Mouse (Mus musculus) heart, adult 11 months (tissue): ENCODE results near the gene Gm20671.
"Not testable (repeated sequence)": the region's sequence is repeated elsewhere in the genome, so short reads cannot be mapped to it uniquely, and the experiment has no call there.

Experiments used
- DNase-seq: peaks from one replicate; pipeline ENCODE4 v3.0.0; 2022

Gm20671 gene

DNA sequence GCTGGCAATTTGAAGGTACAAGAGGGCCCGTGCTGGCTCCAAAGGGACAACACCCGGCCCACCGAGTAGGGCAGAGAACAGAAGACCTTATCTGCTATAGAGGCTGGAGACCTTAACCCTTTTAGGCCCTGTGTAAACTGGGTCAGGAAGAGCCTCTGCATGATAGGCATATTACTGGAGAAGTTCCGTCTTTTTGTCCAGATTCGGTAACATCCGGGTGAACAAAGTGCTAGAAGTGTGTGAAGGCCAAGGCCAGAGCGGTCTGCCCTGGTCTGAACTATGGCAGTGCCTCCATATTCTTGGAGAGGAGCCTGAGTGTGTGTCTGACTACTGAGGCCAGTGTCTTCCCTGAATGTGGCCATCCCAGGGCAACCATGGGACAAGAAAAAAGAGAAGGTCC lies at the start of gene Gm20671:
Gene Gm20671 (minus strand): TSS at position 101 of the 400 bp plus-strand sequence.
- no peak for DNase-seq

DNA sequence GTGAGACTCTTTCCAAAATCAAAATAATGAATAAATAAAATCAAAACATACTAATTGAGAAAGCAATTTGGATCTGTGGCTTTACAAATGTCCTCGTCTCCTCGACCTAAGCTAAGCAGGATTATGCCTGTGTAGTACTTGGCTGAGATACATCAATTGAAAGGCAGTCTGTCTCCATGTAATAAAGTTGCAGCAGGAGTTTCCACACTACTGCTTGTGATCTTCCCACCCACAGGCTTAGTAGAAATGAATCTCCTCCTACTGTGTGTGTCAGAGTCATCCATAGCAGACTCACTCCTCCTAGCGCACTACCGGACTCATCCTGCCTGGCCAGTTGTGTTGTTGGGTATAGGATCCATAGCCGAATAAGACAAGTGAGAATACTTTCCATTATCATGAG lies 45.4 kb upstream of the Gm20671 start:
- peak; percentile 34 for DNase-seq

GRCm38 (mm10) chr5:32869389-32870024 lies 42.6 kb upstream of the Gm20671 start:
- no peak for DNase-seq

DNA sequence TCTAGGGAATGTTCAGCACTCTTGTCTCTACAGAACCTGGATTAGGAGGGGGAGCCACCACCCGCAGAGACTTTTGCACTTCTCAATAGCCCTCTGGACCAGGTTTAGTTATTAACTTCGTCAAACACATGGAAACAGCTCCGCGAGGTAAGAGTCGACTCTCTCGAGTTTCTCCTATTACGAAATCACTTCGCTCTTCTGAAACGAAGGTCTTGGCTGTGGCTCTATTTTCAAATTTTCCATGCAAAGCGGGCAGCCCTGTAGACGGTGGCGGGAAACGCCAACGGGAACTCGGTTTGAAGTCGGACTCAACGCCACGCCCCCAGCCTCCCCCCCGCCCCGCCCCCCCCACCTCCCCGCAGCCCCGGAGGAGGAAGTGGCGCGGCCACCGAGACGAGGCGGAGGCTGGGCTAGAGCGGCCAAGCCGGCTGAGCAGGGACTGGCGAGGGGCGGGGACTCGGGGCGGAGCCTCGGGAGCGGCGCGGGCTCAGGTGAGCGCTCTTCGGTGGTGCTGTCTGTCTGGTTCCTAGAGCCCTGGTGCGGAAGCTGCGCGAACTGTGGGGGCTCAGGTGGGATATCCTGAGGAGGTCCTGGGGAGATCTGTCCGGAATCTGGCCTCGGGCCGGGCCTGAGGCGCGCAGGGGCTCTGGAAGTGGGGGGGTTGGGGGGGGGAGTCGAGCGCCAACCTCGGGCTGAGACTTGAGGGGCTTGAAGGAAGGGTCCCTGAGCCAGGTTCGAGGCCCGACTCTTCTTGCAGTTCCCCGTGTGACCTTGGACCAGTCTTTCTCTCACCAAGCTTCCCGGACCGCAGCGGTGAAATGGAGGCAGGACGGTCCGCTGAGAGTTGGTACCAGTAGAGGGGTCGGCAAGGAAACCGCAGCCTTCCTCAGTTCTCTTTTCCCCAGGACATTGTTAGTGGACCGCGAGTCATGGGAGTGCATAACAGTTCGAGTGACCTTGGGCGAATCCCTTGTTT lies 36.6 kb upstream of the Gm20671 start, which contains the start of gene Depdc5:
Gene Depdc5 (plus strand): TSS at position 449 of the 976 bp plus-strand sequence.
- DNase-seq, result peak; percentile 99

GRCm38 (mm10) chr5:32862469-32863132 lies 35.7 kb upstream of the Gm20671 start:
- no peak for DNase-seq

- no peak for DNase-seq
Measured at GRCm38 (mm10) chr5:32861082-32861481, 34.2 kb upstream of the Gm20671 start.

- DNase-seq, result peak; percentile 91
Measured at GRCm38 (mm10) chr5:32857781-32858220, 30.9 kb upstream of the Gm20671 start.

DNA sequence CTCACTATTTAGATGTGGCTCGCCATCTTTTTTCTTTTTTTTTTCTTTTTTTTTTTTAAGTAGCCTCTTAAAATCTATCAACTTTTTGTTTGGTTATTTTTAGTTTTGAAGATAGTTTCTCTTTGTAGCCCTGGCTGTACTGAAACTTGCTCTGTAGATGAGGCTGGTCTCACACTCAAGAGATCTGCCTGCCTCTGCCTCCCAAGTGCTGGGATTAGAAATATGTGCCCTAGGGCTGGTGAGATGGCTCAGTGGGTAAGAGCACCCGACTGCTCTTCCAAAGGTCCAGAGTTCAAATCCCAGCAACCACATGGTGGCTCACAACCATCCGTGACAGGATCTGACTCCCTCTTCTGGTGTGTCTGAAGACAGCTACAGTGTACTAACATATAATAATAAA lies 28.4 kb upstream of the Gm20671 start:
- not testable (repeated sequence) for DNase-seq

GRCm38 (mm10) chr5:32854818-32855217 lies 27.9 kb upstream of the Gm20671 start:
- no peak for DNase-seq

DNA sequence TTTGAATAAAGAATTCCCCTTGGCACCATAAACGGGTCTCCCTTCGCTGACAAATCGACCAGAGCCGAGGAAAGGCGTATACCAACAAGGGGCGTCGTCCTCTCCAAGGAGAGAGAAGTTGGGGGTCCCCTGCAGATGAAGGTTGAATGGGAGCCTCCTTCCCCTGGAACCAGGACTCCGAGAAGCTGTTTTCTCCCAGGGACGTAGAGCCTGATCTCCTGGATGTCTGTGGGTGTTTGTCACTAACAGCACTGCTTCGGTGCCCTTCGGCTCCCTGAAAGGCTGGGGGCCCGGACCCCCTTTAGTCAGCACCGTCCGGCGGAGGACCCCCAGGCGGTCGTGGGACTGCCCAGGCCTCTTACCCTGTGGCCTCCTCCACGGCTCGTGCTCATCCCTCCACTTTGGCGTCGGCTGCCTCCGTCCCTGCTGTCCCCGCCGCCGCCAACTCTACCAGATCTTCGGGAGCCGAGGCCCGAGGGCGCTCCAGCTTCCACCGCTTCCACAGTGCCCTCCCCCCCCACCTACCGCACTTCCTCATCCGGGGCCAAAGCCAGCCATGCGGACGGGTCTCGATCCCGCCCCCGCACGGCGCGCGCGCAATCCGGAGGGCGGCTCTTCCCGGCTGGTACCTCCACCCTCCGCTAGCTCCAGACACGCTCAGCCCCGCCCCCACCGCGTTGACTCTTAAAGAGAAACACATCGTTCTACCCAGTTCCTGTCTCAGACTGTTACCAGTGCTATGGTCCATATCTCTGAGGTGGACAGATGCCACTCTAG lies 27.0 kb upstream of the Gm20671 start, which contains the start of gene Prr14l:
Gene Prr14l (minus strand): TSS at position 526 of the 777 bp plus-strand sequence.
- DNase-seq, result peak; percentile 100

GRCm38 (mm10) chr5:32852026-32852425 lies 25.1 kb upstream of the Gm20671 start:
- no peak for DNase-seq

- DNase-seq, result not testable (repeated sequence)
Measured at GRCm38 (mm10) chr5:32849580-32849979, 22.7 kb upstream of the Gm20671 start.

DNA sequence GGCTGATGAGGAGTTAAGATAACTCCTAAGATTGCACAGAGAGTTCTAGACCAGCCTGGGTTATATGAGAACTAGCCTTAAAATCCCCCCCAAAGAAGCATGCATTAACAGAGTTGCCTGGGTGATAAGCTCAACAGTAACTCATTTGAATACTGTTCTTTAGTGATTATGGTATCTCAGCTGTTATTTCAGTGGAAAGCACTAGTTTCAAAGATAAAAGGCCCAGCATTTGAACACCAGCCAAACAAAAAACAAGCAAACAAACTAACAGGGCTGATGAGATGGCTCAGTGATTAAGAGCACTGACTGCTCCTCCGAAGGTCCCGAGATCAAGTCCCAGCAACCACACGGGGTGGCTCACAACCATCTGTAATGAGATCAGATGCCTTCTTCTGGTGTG lies 22.3 kb upstream of the Gm20671 start:
- DNase-seq, result no peak

- no peak for DNase-seq
Measured at GRCm38 (mm10) chr5:32840029-32840428, 13.1 kb upstream of the Gm20671 start.

- no peak for DNase-seq
Measured at GRCm38 (mm10) chr5:32836976-32837375, 10.1 kb upstream of the Gm20671 start.

DNA sequence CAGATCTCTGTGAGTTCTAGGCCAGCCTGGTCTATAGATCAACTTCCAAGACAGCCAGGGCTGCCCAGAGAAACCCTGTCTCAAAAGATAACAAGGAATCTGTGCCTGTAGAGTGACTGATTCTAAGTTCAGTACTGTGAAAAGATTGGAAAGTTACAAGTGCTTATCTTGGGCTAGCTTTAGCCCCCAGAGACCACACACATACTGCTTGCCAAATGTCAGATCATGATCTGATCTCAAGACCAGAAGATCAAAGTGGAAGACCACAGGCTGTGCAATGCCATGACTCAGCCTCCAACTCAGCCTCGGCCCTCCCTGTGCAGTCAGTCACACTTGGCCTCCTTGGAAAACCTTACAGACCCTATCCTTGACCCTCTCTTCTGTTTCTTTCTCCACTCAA lies 7.6 kb upstream of the Gm20671 start:
- DNase-seq, result no peak

DNA sequence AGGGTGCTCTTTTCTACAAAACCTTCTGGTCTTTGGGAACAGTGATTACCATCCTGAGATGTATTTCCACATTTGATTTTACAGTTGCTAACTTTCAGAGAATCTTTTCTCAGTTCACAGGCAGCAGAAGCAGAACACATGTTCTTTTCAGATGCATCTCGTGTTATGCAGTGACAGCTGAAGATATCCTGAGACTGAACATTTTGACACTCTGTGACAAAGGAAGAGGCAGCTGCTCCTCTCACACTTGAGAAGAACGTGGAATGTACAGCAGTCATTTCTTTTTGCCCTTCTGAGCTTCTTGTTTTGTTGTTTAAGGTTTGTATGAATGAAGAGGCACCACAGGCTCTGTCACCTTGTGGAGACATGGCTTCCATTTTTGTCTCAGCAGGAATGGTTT lies 3.1 kb upstream of the Gm20671 start:
- DNase-seq, result no peak

DNA sequence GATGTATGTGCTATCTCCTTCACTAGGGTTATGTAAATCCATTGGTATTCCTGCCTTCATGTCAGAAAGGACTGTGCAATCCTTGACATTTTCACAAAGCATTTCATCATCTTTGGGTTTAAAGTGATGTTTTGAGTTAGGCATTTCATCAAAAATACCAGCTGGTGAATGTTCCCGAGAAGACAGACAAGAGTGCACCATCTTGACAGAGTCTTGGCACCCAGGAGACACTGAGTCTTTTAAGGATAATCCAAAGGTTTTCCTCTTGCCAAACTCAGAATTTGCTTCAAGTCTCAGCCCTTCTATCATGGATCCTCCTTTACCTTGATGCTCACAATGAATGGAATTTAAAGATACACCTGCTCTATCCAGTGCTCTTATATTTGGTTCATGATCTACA lies 1.9 kb upstream of the Gm20671 start:
- DNase-seq, result not testable (repeated sequence)

DNA sequence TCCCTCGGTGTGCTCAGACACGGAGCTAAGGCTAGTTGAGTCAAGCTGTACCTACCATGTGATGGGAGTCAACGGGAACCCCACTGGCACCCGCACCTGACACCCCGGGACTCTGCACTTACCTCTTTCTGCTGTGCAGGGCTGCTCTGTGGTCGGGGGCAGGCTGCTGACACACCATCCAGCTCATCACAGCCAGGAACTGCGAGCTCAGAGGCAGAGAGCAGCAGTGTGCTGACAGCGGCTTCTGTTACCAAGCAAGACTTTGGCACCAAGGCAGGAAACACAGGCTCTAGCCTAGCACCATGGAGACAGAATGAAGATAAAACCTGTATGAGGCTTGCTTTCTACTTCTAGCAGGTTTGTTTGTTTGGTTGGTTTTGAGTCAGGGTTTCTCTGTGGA lies 6.4 kb downstream of the Gm20671 start:
- DNase-seq, result no peak

- DNase-seq, result no peak
Measured at GRCm38 (mm10) chr5:32815396-32815795, 11.5 kb downstream of the Gm20671 start.

DNA sequence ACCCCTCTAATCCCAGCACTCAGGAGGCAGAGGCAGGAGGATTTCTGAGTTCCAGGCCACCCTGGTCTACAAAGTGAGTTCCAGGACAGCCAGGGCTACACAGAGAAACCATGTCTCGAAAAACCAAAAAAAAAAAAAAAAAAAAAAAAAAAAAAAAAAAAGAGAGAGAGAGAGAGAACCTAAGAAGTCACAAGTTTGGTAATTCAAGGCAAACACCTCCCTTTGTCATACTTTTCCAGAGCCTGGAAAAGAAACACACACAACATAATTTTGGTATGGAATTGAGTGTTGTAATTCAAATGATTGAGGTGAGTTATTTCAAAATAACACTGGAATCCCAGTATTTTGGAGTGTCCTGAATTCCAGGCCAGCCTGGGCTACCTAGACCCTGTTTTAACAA lies 40.5 kb downstream of the Gm20671 start:
- DNase-seq, result not testable (repeated sequence)

GRCm38 (mm10) chr5:32785313-32785915 lies 41.5 kb downstream of the Gm20671 start, which contains the start of gene Pisd:
Gene Pisd (minus strand): TSS chr5:32785646.
- peak; percentile 100 for DNase-seq
